In the genomic region with DNA sequence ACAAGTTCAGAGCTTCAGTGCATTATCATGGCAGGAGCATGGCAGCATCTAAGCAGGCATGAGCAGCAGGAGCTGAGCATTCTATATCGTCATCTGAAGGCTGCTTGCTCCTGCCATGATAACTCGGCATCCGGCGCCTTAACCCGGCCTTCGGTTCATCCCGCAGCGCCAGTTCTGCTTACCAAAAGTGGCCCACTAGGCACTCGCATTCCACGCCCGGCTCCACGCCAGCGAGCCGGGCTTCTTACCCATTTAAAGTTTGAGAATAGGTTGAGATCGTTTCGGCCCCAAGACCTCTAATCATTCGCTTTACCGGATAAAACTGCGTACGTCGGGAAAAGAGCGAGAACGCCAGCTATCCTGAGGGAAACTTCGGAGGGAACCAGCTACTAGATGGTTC, we compare ENCODE assay signal across 8 mouse cellular contexts.
DNase-seq lines count a peak whose midpoint lies in the region; ATAC-seq lines count a peak whose summit lies in the region.
"Not testable (repeated sequence)": the region's sequence is repeated elsewhere in the genome, so short reads cannot be mapped to it uniquely, and the experiment has no call there.

No protein-coding gene starts in this region.

- not testable (repeated sequence) for H3K9me3 ChIP-seq in liver, embryonic 13.5 days (replicated peaks)

- H3K27ac ChIP-seq in liver, embryonic 13.5 days, result not testable (repeated sequence)

- not testable (repeated sequence) for ATAC-seq in liver, embryonic 13.5 days (ENCODE audit: low read depth)

- H3K9ac ChIP-seq in liver, embryonic 13.5 days, result not testable (repeated sequence)

- not testable (repeated sequence) for H3K27me3 ChIP-seq in liver, embryonic 13.5 days

- H3K36me3 ChIP-seq in liver, embryonic 13.5 days, result not testable (repeated sequence)

- H3K4me1 ChIP-seq in liver, embryonic 13.5 days (replicated peaks), result not testable (repeated sequence)

- not testable (repeated sequence) for H3K4me2 ChIP-seq in liver, embryonic 13.5 days

- DNase-seq in adrenal gland, adult 8-10 months, result peak; percentile 74
- peak; percentile 94 to 96 for DNase-seq in frontal cortex, postnatal 36 days (ENCODE audit: low spot score in 2 of 2)
- DNase-seq in heart, postnatal 4 days, result peak; percentile 84
- peak; percentile 85 to 87 for DNase-seq in layer of hippocampus, postnatal 10 days (ENCODE audit: low spot score in 2 of 2)
- DNase-seq in liver, embryonic 13.5 days, result peak; percentile 67
- peak; percentile 86 for DNase-seq in ovary, postnatal 36 days (ENCODE audit: low spot score)
- peak; percentile 71 for DNase-seq in testis, postnatal 14 days (ENCODE audit: low spot score)
- peak; percentile 88 to 94 for DNase-seq in urinary bladder, postnatal 36 days (ENCODE audit: low spot score in 2 of 2)

- 81% methylated on average over 24 of the region's 24 CpGs for WGBS in liver, embryonic 13.5 days (ENCODE audit: insufficient replicate concordance)

- not testable (repeated sequence) for H3K4me3 ChIP-seq in liver, embryonic 13.5 days (replicated peaks)
